Mouse (Mus musculus): ENCODE measurements around the gene Nlrp1a. TPM values are rescaled to one million over a fixed set of nuclear protein-coding genes. Genes with fewer than 3 reads are reported as not detected.

Nlrp1a gene
- polyA plus RNA-seq, 1 experiment = not detected

DNA sequence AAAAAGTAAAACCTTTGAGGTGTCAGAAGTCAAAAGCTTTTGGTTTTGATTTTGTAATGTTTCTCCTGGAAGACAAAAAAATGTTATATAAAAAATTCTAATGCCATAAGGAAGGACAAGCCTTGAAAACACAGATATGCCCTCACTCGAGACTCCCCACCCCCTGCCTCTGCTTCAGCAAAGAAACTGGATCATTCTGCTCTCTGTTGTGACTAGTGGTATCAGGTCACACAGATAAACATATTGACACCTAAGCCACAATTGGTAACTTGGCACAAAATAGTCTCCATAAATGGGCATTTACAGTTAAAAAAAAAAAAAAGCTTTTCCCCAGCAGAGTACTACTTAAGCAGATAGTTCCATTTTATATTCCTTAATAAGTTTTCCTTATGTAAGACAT lies 68.2 kb downstream of the Nlrp1a start:
- no peak overlapping the region for H3K4me3 ChIP-seq (replicated peaks)
- H3K36me3 ChIP-seq (ENCODE audit: control insufficient read depth) = no peaks in the 10 kb centered on the region
- H3K27me3 ChIP-seq (ENCODE audit: control insufficient read depth) = no peaks in the 10 kb centered on the region
- H3K9me3 ChIP-seq (ENCODE audit: control insufficient read depth, low read length) = peaks cover 16% of the 10 kb centered on the region
- no peaks in the 10 kb centered on the region for H3K4me1 ChIP-seq (ENCODE audit: control insufficient read depth)
- TF ChIP-seq GATA1 (IDR thresholded peaks at IDR 0.05; ENCODE audit: low read length) (no peak), TAL1 (IDR thresholded peaks at IDR 0.05; ENCODE audit: low read length) (no peak)

DNA sequence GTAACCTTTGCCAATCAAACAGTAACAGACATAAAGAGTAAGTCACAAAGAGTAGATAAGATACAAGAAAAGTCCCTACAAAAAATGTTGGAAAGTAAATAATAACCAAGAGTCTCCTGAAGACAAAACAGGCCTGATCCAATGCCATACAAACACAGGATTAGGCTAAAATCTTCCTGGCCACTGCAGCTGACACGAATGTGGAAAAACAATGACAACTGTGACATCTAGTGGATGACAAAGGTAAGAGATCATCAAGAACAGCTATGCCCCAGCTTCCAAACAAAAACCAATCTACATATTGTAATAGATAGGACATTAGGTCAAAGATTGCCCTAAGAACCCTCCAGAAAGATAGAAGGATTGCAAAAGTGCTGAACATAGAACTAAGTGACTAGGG lies 92.0 kb downstream of the Nlrp1a start:
- H3K4me1 ChIP-seq (ENCODE audit: control insufficient read depth) = no peaks in the 10 kb centered on the region
- H3K9me3 ChIP-seq (ENCODE audit: control insufficient read depth, low read length) = no peaks in the 10 kb centered on the region
- H3K4me3 ChIP-seq (replicated peaks) = no peak overlapping the region
- TF ChIP-seq TAL1 (IDR thresholded peaks at IDR 0.05; ENCODE audit: low read length) (no peak), GATA1 (IDR thresholded peaks at IDR 0.05; ENCODE audit: low read length) (no peak)
- no peaks in the 10 kb centered on the region for H3K27me3 ChIP-seq (ENCODE audit: control insufficient read depth)
- no peaks in the 10 kb centered on the region for H3K36me3 ChIP-seq (ENCODE audit: control insufficient read depth)

Other genes starting within 250 kb of the Nlrp1a start
- gene Nup88, start 174.7 kb downstream of the Nlrp1a start, polyA plus RNA-seq (2012) = 3.4 and 5.4 TPM in 2 replicates
- 2.4 and 3.2 TPM in 2 replicates for gene Rpain, start 174.5 kb downstream of the Nlrp1a start, polyA plus RNA-seq (2012)
- gene C1qbp, start 161.7 kb downstream of the Nlrp1a start, polyA plus RNA-seq (2012) = 16.1 and 18.2 TPM in 2 replicates
- gene Dhx33, start 140.3 kb downstream of the Nlrp1a start, polyA plus RNA-seq (2012) = 0.11 and 0.27 TPM in 2 replicates
- 0.35 and 0.60 TPM in 2 replicates for gene Mis12, start 125.1 kb downstream of the Nlrp1a start, polyA plus RNA-seq (2012)
- gene Derl2, start 124.9 kb downstream of the Nlrp1a start, polyA plus RNA-seq (2012) = 1.4 and 3.1 TPM in 2 replicates
- 0.02 TPM in 1 of 2 replicates, not detected in the other for gene 6330403K07Rik, start 111.2 kb downstream of the Nlrp1a start, polyA plus RNA-seq (2012)
- not detected in 2 replicates for gene Nlrp1b, start 86.0 kb upstream of the Nlrp1a start, polyA plus RNA-seq (2012)

All from erythroblast, embryonic 14.5 days (primary cell).